Mouse (Mus musculus) kidney, adult 2 months (tissue): ENCODE measurements at regions not wholly inside any gene's neighbourhood (a gene's known extent, or its start where the extent isn't known, plus 50 kb on each side); places are given as distances from the start of the nearest gene placed in this dataset.

Source experiments
- CTCF ChIP-seq: fragments of 200-500 bp; conservative IDR thresholded peaks from 2 replicates; pipeline ENCODE4 v1.5.1; 2011; ENCODE audit warnings: low read depth, mild to moderate bottlenecking, control low read depth, low read length, moderate library complexity, mixed read lengths; ENCODE audit not compliant: insufficient read depth, insufficient read length
- POLR2A ChIP-seq: fragments of 200-500 bp; IDR thresholded peaks from one replicate; pipeline ENCODE4 v1.6.1; 2011; ENCODE audit warnings: low read depth, low read length, control low read depth

DNA sequence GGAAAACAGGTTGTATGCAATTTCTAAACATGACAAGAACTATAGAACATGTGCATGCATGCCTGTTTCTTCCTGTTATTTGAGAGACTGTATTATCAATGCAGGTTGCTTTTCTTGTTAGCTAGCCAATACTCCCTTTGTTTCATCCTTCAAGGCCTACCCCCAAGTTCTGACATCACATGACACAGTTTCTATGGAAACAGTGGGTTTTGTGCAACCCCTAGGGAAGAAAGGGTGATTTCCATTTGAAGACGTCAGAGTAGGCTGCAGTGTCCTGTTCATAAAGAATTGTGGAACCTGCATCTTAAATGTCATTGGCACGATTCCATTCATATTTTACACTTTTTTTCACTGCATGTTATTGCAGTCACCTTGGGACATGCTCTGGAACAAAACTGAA is 298.1 kb downstream of the Klf6 start:
- TF ChIP-seq POLR2A (no peak), CTCF (no peak)
